In the genomic region with DNA sequence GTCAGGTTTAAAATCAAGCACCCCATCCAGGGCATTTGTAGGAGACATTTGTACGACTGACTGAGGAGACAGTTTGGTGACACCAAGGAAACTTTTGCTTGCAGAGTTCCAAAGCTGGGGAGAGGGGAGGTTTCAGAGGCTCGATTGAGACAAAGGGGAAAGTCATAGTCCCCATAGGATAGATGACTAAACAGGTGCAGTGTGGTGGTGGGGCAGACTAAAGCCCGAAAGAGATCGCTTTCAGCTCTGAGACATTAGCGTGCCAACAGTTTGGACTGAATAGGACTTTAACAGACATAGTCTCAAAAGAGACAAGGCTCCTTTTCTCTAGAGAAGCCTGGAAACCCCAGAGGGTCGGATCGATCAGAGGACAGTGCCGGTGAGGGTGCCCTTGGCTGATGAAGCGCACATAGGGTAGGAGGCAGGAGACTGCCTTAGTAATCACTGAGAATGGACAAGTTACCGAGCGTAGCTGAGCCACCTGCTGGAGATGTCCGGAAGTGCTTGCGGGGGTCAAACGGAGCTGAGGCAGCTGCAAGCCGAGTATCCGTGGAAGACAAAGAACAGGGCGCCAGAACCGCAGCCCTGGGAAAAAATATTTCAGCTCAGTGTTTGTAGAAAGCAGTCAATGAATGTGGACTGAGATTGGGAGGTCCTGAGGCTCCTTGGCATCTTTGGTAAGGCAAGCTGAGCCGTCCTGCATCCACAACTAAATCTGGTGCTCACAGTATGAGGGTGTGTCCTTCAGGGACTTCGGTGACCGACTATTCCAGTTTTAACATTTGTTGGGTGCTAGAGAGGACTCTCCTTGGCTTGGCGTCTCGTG, we compare ENCODE assay signal across 7 mouse cellular contexts.
DNase-seq lines count a peak whose midpoint lies in the region; ATAC-seq and TF ChIP-seq lines count a peak whose summit lies in the region.

No protein-coding gene starts in this region.

- no peaks in the 10 kb centered on the region for H3K27me3 ChIP-seq in cerebellum, adult 2 months (ENCODE audit: control insufficient read depth, insufficient read depth, low read length)
- H3K27me3 ChIP-seq in midbrain, embryonic 10.5 days (ENCODE audit: low read depth, poor library complexity, severe bottlenecking): peaks cover 6% of the 10 kb centered on the region; the same call in 1 of the 2 replicates

- whole genome bisulfite sequencing in cerebellum, adult 2 months: 18% methylated on average over 23 of the region's 23 CpGs
- 32% methylated on average over 23 of the region's 23 CpGs for WGBS in midbrain, embryonic 10.5 days

- H3K4me3 ChIP-seq in cerebellum, adult 2 months (replicated peaks; ENCODE audit: insufficient read depth, low read depth, low read length): peak overlapping the region; percentile 35
- H3K4me3 ChIP-seq in midbrain, embryonic 10.5 days: peak overlapping the region; percentile 42

- H3K4me1 ChIP-seq in cerebellum, adult 2 months (ENCODE audit: control insufficient read depth, insufficient read depth, low read length): 0 out of 2 replicates have a peak, but pooled peaks cover 3% of the 10 kb centered on the region
- H3K4me1 ChIP-seq in midbrain, embryonic 10.5 days: peaks cover 16% of the 10 kb centered on the region; the same call in 1 of the 2 replicates

- peak; percentile 53 for DNase-seq in Muller cell, postnatal 12 days (ENCODE audit: inconsistent ontology term)
- peak; percentile 33 to 60 for DNase-seq in cerebellum, adult 2 months
- peak; percentile 50 for DNase-seq in hindlimb bud, embryonic 11.5 days (ENCODE audit: extremely low spot score, low read depth, low spot score)
- DNase-seq in left cerebral cortex, postnatal 36 days (ENCODE audit: low spot score in 2 of 2): peak; percentile 52 to 68
- DNase-seq in midbrain, embryonic 10.5 days (ENCODE audit: low spot score): peak; percentile 82
- peak; percentile 38 for DNase-seq in skeletal muscle tissue, adult 2 months (ENCODE audit: low read depth, low spot score)

- TF ChIP-seq CTCF in cerebellum, adult 2 months (IDR thresholded peaks at IDR 0.05; ENCODE audit: borderline replicate concordance, insufficient read depth, low read depth, low read length): peak; percentile 73

- TF ChIP-seq POLR2A in cerebellum, adult 2 months (IDR thresholded peaks at IDR 0.05; ENCODE audit: borderline replicate concordance, insufficient read depth, low read length): no peak

- no peak overlapping the region for H3K27ac ChIP-seq in cerebellum, adult 2 months (ENCODE audit: insufficient read depth, low read length)
- peak overlapping the region; percentile 79 for H3K27ac ChIP-seq in midbrain, embryonic 10.5 days (replicated peaks)

- H3K9me3 ChIP-seq in midbrain, embryonic 10.5 days (replicated peaks): no peaks in the 10 kb centered on the region

- H3K36me3 ChIP-seq in midbrain, embryonic 10.5 days: no peaks in the 10 kb centered on the region

- intact Hi-C loops in left cerebral cortex, postnatal 36 days (cut with DNase I): loop anchor here (5.0 kb wide), 1 partner anchor 184 kb away; no protein-coding TSS in a partner anchor

- peak; percentile 96 for ATAC-seq in frontal cortex, adult (ENCODE audit: low TSS enrichment)
